Mouse (Mus musculus) brain, embryonic 14.5 days (tissue): ENCODE measurements at regions not wholly inside any gene's neighbourhood (a gene's known extent, or its start where the extent isn't known, plus 50 kb on each side); places are given as distances from the start of the nearest gene placed in this dataset.

ENCODE experiments used
- DNase-seq: peaks from one replicate; pipeline ENCODE4 v3.0.0-alpha.2; 2011; ENCODE audit warnings: low read depth
- CTCF ChIP-seq: fragments of 200-500 bp; IDR thresholded peaks from 2 replicates; pipeline ENCODE4 v1.5.1; 2012; ENCODE audit warnings: inconsistent platforms, mild to moderate bottlenecking, moderate library complexity, borderline replicate concordance; ENCODE audit not compliant: insufficient read depth, insufficient read length; ENCODE audit errors: extremely low read depth
- POLR2A ChIP-seq: fragments of 200-500 bp; IDR thresholded peaks from 2 replicates; pipeline ENCODE4 v1.6.1; 2012; ENCODE audit warnings: mild to moderate bottlenecking, inconsistent platforms, borderline replicate concordance; ENCODE audit not compliant: poor library complexity, insufficient read depth, insufficient read length, severe bottlenecking; ENCODE audit errors: extremely low read depth

DNA sequence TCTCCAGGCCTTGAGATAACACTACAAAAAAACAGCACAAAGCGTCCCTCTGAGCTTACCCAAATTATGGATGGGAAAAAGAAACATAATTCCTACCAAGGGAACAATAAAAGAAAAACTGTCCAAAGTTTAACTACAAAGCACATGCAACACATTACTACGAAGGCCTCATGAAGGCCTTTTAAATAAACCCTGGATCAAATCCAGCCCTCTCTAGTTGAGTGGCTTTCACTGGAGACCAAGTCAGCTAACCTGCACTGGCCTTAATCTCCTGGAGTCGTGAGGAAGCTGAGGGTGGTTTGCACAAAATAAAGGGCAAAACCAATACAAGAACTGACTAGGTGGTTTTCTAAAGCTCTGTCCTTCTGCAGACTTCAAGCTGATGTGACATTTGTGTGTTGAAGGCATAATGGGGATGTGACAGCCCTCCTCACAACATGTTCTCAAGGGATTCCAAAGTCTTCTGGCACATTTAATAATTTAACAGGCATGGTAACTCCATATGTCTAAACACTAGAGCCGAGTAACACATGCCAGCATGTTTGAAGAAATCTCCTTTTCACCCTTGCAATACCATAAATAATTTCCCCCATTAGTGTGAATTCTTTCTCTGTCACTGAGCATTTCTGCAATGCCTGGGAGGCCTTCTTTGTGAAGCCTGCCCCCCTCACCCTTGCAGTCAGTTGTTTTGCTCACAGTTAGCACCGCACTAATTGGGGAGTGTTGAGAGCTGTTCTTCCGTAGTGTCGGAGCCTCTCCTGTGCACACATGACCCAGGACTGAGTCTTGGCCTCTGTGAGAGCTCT, 50.0 kb upstream of the Cep85l start:
- peak; percentile 92 for DNase-seq
- no peak for TF ChIP-seq CTCF
- no peak for TF ChIP-seq POLR2A
